Mouse (Mus musculus) lung, embryonic 14.5 days (tissue): ENCODE data around the gene Glp2r. TPM values are rescaled to one million over a fixed set of nuclear protein-coding genes. Genes with fewer than 3 reads are reported as not detected.

Experiments used
- ATAC-seq: fragments of 200-750 bp; cut with Nextera tagmentation; 2 replicates; pipeline ENCODE4 v1.8.0; 2017; ENCODE audit warnings: mild to moderate bottlenecking, moderate TSS enrichment, moderate library complexity; ENCODE audit not compliant: insufficient read depth
- DNase-seq: peaks from one replicate; pipeline ENCODE4 v3.0.0-alpha.2; 2015
- H3K27ac ChIP-seq: fragments of 300-500 bp; sonication (generic); 2 replicates; pipeline ENCODE4 v1.5.1; 2014; ENCODE audit warnings: low read depth, mild to moderate bottlenecking, moderate library complexity
- H3K27me3 ChIP-seq: fragments of 300-500 bp; sonication (generic); 2 replicates; pipeline ENCODE4 v1.6.1; 2014; ENCODE audit warnings: low read length, control low read depth; ENCODE audit not compliant: insufficient read depth
- H3K36me3 ChIP-seq: fragments of 300-500 bp; sonication (generic); 2 replicates; pipeline ENCODE4 v1.6.1; 2014; ENCODE audit warnings: control low read depth; ENCODE audit not compliant: insufficient read depth
- H3K4me1 ChIP-seq: fragments of 300-500 bp; sonication (generic); 2 replicates; pipeline ENCODE4 v1.6.1; 2014; ENCODE audit warnings: antibody characterized with exemption, control low read depth; ENCODE audit not compliant: insufficient read depth
- H3K4me2 ChIP-seq: fragments of 300-500 bp; sonication (generic); 2 replicates; pipeline ENCODE4 v1.6.1; 2014; ENCODE audit warnings: mild to moderate bottlenecking
- H3K4me3 ChIP-seq: fragments of 300-500 bp; sonication (generic); 2 replicates; pipeline ENCODE4 v1.5.1; 2014; ENCODE audit warnings: low read depth, low read length
- H3K9ac ChIP-seq: fragments of 300-500 bp; sonication (generic); 2 replicates; pipeline ENCODE4 v1.6.1; 2014
- H3K9me3 ChIP-seq: fragments of 300-500 bp; sonication (generic); 2 replicates; pipeline ENCODE4 v1.6.1; 2016; ENCODE audit warnings: low read depth, low read length, control low read depth
- CTCF ChIP-seq: IDR thresholded peaks from 2 replicates; pipeline ENCODE4 v1.5.1; 2016; ENCODE audit warnings: antibody characterized with exemption, low read depth
- WGBS: fragments of 180-500 bp; shearing (Covaris S2); extraction: QIAGEN DNeasy Blood & Tissue Kit; methylation state at CpG from one replicate; pipeline ENCODE4 v1.1.7; 2014; 5-methylcytosine and 5-hydroxymethylcytosine counted together
- polyA plus RNA-seq: library from polyadenylated mRNA; unstranded; fragments of >200 nt; fragmentation: Nextera tagmentation; extraction: Ambion mirVana; gene quantifications from 2 replicates; pipeline ENCODE4 v1.2.1, GENCODE M21; 2014

The Glp2r gene
- polyA plus RNA-seq, 1 experiment from 2014 or later = 0.12 TPM

DNA sequence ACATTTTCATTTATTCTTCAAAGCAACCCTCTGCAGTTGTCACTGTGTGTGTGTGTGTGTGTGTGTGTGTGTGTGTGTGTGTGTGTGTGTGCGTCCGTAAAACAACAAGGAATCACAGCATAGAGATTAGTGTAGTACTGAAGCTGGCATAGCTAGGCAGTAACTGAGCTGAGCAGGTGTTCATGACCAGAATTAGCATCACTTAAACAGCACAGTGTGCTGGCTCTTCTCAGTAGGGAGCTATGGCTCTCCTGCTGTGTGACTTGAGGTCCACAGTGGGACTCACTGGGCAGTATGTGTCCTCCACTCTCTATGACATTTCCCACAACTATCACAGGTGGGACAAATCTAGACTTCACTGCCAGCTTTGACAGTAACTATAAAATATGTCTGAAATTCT lies 39.9 kb downstream of the Glp2r start:
- Histone ChIP-seq H3K4me2 (no peak overlapping the region), H3K4me3 (no peak overlapping the region), H3K4me1 (no peaks in the 10 kb centered on the region), H3K27ac (no peak overlapping the region), H3K9me3 (no peaks in the 10 kb centered on the region), H3K27me3 (no peaks in the 10 kb centered on the region), H3K9ac (no peak overlapping the region), H3K36me3 (no peaks in the 10 kb centered on the region)
- WGBS = 84% methylated on average over 2 of the region's 2 CpGs
- TF ChIP-seq CTCF = no peak
- no peak for DNase-seq
- ATAC-seq = no peak

DNA sequence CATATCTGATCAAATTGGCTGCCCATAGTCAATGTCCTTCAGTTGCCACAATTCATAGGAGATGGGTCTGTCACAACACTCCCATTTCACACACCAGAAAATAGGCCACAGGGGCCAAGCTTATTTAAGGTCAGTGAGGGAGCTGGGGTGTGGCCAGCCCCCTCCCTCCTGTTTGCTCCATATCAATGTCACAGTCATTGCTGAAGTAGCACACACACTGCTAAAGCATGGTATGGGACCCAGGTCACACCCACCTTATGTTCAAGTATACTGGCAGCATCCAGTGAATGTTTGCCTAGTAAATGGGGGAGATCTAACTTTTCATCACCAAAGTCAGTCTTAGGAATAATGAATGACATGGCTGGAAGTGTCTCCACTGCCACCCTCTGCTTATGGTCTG lies 42.2 kb downstream of the Glp2r start:
- DNase-seq (no peak), ATAC-seq (no peak)
- H3K27ac ChIP-seq = no peak overlapping the region
- no peaks in the 10 kb centered on the region for H3K9me3 ChIP-seq
- H3K27me3 ChIP-seq = no peaks in the 10 kb centered on the region
- H3K4me3 ChIP-seq = no peak overlapping the region
- no peaks in the 10 kb centered on the region for H3K36me3 ChIP-seq
- H3K4me2 ChIP-seq = no peak overlapping the region
- no peak for TF ChIP-seq CTCF
- no peaks in the 10 kb centered on the region for H3K4me1 ChIP-seq
- H3K9ac ChIP-seq = no peak overlapping the region

DNA sequence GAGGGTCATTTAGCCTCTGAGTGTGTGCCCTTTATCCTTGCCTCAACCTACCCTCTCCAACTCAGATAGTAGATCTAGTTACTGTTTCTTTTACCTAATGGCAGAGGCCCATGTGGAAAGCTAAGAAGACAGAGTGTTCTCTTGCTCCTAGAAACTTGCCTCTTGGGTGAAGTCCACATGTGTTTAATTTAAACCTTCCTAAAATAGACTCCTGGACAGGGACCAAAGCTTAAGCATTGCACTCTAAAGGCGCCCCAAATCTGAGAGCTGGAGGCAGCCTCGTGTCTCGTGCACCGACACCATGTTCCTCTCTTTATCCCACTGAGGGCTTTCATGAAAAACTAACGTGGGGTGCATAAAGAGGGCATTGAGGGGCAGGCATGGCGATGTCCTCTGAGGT lies 43.9 kb downstream of the Glp2r start:
- no peak overlapping the region for H3K4me2 ChIP-seq
- no peak overlapping the region for H3K9ac ChIP-seq
- 75% methylated on average over 6 of the region's 6 CpGs for WGBS
- no peaks in the 10 kb centered on the region for H3K9me3 ChIP-seq
- TF ChIP-seq CTCF = no peak
- ATAC-seq (no peak), DNase-seq (no peak)
- H3K4me1 ChIP-seq = no peaks in the 10 kb centered on the region
- no peak overlapping the region for H3K4me3 ChIP-seq
- H3K36me3 ChIP-seq = no peaks in the 10 kb centered on the region
- no peaks in the 10 kb centered on the region for H3K27me3 ChIP-seq
- H3K27ac ChIP-seq = no peak overlapping the region

DNA sequence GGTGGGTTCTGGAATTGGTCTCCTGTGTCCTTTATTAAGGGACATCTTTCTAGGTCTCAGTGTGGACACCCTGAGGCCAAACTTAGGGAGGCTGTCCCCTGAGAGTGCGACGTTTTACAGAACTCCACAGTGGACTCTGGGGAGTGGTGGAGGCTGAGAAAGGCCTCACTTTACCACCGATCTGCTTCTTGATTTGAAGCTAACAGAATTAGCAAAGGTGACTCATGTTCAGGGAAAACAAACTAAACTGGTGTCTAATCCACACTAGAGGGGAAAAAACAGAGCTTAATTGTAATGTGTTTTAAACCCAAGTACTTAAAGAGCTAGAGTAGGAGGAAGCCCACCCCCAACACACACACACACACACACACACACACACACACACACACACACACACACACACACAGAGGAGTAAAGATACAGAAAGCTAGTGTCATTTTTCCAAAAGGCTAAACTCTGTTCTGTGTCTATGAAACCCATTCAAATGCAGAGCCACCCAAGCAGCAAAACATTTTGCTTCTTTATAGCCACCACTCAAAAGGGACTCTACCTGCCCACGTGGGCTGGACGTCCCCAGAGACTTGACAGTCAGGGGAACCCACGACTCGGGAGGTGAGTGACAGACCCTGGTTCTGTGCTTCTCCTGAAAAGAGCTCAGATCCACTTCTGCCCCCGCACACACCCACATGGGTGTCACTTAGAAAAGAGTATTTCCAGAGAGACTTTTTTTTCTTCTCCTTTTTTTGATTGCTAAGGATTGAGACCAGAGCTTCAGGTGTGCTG lies 47.5 kb downstream of the Glp2r start:
- DNase-seq (no peak), ATAC-seq (no peak)
- H3K9ac ChIP-seq = no peak overlapping the region
- 63% methylated on average over 8 of the region's 8 CpGs for WGBS
- no peaks in the 10 kb centered on the region for H3K4me1 ChIP-seq
- H3K4me3 ChIP-seq = no peak overlapping the region
- TF ChIP-seq CTCF = no peak
- no peak overlapping the region for H3K27ac ChIP-seq
- no peaks in the 10 kb centered on the region for H3K36me3 ChIP-seq
- H3K27me3 ChIP-seq = no peaks in the 10 kb centered on the region
- no peaks in the 10 kb centered on the region for H3K9me3 ChIP-seq
- H3K4me2 ChIP-seq = no peak overlapping the region

DNA sequence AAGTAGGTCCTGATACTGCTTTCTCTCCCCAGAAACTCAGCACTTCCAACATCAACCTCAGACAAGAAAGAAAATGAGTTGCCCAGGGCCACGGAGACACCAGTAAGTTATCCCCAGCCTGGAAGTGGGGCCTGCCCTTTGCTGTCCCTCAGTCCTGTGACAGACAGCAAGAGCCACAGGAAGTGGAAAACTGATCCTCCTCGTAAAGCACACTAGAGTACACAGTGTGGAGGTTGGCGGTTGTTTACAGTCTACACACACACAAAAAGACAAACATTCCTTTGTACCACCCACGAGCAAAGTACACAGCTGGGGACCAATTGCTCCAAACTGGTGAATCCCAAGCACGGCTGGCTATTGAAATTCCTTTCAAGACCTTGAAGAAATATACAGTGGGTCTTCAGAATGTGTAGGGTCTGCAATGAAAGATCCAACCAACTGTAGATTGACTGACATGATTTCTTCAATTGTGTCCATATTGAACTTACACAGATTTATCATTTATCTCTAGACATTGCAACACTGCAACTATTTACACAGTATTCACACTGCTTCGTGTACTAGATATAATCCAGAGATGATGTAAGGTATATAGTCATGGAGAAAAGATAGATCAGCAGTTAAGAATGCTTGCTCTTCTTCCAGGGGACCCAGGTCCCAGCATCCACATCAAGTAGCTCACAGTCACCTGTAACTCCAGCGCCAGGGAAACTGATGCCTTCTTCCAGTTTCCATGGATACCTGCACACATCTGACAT lies 48.4 kb downstream of the Glp2r start:
- TF ChIP-seq CTCF = no peak
- Histone ChIP-seq H3K4me3 (no peak overlapping the region), H3K36me3 (no peaks in the 10 kb centered on the region), H3K9ac (no peak overlapping the region), H3K9me3 (no peaks in the 10 kb centered on the region), H3K4me2 (no peak overlapping the region), H3K4me1 (no peaks in the 10 kb centered on the region), H3K27ac (no peak overlapping the region), H3K27me3 (no peaks in the 10 kb centered on the region)
- 32% methylated on average over 7 of the region's 7 CpGs for WGBS
- ATAC-seq (no peak), DNase-seq (peak; percentile 13)

DNA sequence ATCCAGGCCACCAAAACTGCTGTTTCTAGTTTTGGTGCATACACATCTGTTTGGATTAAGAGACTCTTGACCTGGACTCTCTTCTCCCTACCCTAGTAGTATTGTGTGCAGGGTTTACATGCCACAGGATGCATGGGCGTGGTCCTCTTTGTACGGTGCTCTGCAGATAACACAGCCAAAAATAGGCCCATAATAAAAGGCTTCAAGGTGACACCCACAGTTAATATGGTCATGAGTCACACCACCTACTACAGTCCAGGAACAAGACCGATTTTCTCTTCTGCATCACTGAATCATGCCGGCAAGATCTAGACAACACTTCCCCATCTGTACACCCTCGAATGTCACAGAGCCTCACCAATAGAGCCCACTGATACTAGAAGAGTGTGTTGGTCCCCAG lies 49.5 kb downstream of the Glp2r start:
- Histone ChIP-seq H3K27me3 (no peaks in the 10 kb centered on the region), H3K4me3 (no peak overlapping the region), H3K4me2 (no peak overlapping the region), H3K4me1 (no peaks in the 10 kb centered on the region), H3K36me3 (no peaks in the 10 kb centered on the region), H3K9me3 (no peaks in the 10 kb centered on the region), H3K27ac (no peak overlapping the region), H3K9ac (no peak overlapping the region)
- ATAC-seq (no peak), DNase-seq (no peak)
- 89% methylated on average over 5 of the region's 5 CpGs for WGBS
- TF ChIP-seq CTCF = no peak

DNA sequence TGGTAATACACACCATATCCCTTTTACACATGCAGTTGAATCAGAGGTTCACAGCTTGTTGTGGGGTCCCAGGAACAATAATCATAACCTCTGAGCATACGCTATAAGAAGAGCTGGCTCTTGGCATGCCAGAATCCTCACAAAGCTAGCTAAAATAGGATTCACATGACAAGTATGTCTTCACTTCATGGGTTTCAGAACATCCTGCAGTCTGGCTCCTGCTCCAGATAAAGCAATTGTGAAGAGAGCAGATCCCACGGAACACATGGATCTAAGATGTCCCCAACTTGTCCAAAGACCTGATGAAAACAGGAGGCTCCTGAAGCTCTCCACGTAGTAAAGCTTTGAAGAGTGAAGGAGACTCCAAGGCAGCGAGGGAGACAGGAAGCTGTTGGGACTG lies 55.6 kb downstream of the Glp2r start:
- Histone ChIP-seq H3K27me3 (no peaks in the 10 kb centered on the region), H3K4me3 (no peak overlapping the region), H3K36me3 (no peaks in the 10 kb centered on the region), H3K27ac (no peak overlapping the region), H3K9ac (no peak overlapping the region), H3K4me2 (no peak overlapping the region), H3K4me1 (no peaks in the 10 kb centered on the region; the same call in 1 of the 2 replicates), H3K9me3 (no peaks in the 10 kb centered on the region)
- no peak for ATAC-seq
- 80% methylated on average over 4 of the region's 4 CpGs for WGBS
- DNase-seq = no peak
- TF ChIP-seq CTCF = no peak
